Mouse (Mus musculus) midbrain, embryonic 14.5 days (tissue): ENCODE data around the gene Gm9747. TPM values are rescaled to one million over a fixed set of nuclear protein-coding genes. Genes with fewer than 3 reads are reported as not detected.

Experiments used
- ATAC-seq: fragments of 200-750 bp; cut with Nextera tagmentation; 2 replicates; pipeline ENCODE4 v1.8.0; 2017; ENCODE audit warnings: moderate number of reproducible peaks, moderate library complexity; ENCODE audit not compliant: low FRiP score, low TSS enrichment
- DNase-seq: peaks from one replicate; pipeline ENCODE4 v3.0.0-alpha.2; 2015
- H3K27ac ChIP-seq: fragments of 300-500 bp; sonication (generic); replicated peaks from 2 replicates; pipeline ENCODE4 v1.5.1; 2014; ENCODE audit warnings: mild to moderate bottlenecking, low read depth, low read length, moderate library complexity
- H3K27me3 ChIP-seq: fragments of 300-500 bp; sonication (generic); 2 replicates; pipeline ENCODE4 v1.6.1; 2014; ENCODE audit warnings: low read length, control low read depth, mixed read lengths; ENCODE audit not compliant: control insufficient read depth, insufficient read depth
- H3K36me3 ChIP-seq: fragments of 300-500 bp; sonication (generic); 2 replicates; pipeline ENCODE4 v1.6.1; 2014; ENCODE audit warnings: low read length, control low read depth; ENCODE audit not compliant: control insufficient read depth, insufficient read depth
- H3K4me1 ChIP-seq: fragments of 300-500 bp; sonication (generic); 2 replicates; pipeline ENCODE4 v1.6.1; 2014; ENCODE audit warnings: mild to moderate bottlenecking, antibody characterized with exemption, low read length, control low read depth; ENCODE audit not compliant: control insufficient read depth, insufficient read depth
- H3K4me2 ChIP-seq: fragments of 300-500 bp; sonication (generic); 2 replicates; pipeline ENCODE4 v1.6.1; 2014; ENCODE audit warnings: mild to moderate bottlenecking, low read length, moderate library complexity
- H3K4me3 ChIP-seq: fragments of 300-500 bp; sonication (generic); replicated peaks from 2 replicates; pipeline ENCODE4 v1.5.1; 2014; ENCODE audit warnings: low read depth, low read length
- H3K9ac ChIP-seq: fragments of 300-500 bp; sonication (generic); replicated peaks from 2 replicates; pipeline ENCODE4 v1.6.1; 2014; ENCODE audit warnings: mild to moderate bottlenecking, low read length, moderate library complexity
- H3K9me3 ChIP-seq: fragments of 300-500 bp; sonication (generic); 2 replicates; pipeline ENCODE4 v1.6.1; 2016; ENCODE audit warnings: low read length, control low read depth, mixed read lengths; ENCODE audit not compliant: control insufficient read depth
- WGBS: fragments of 180-500 bp; shearing (Covaris S2); extraction: QIAGEN DNeasy Blood & Tissue Kit; methylation state at CpG from one replicate; pipeline ENCODE4 v1.1.7; 2014; 5-methylcytosine and 5-hydroxymethylcytosine counted together
- polyA plus RNA-seq: library from polyadenylated mRNA; unstranded; fragments of >200 nt; fragmentation: Nextera tagmentation; extraction: Ambion mirVana; gene quantifications from 2 replicates; pipeline ENCODE4 v1.2.1, GENCODE M21; 2014

The Gm9747 gene
- polyA plus RNA-seq = 21.5 and 27.9 TPM in 2 replicates

GRCm38 (mm10) chr1:82232812-82233211 is at the start of gene Gm9747:
Gene Gm9747, plus strand, starts transcription at chr1:82233112.
- H3K4me1 ChIP-seq = no peaks in the 10 kb centered on the region
- H3K4me3 ChIP-seq = no peak within 1 kb of the TSS
- ATAC-seq (no peak), DNase-seq (no peak)
- 94% methylated on average over 3 of the region's 3 CpGs for WGBS
- no peak within 1 kb of the TSS for H3K9ac ChIP-seq
- no peaks in the 10 kb centered on the region for H3K9me3 ChIP-seq
- no peak within 1 kb of the TSS for H3K27ac ChIP-seq
- no peak within 1 kb of the TSS for H3K4me2 ChIP-seq
- H3K36me3 ChIP-seq = 0 out of 2 replicates have a peak, but pooled peaks cover 3% of the 10 kb centered on the region
- no peaks in the 10 kb centered on the region for H3K27me3 ChIP-seq

GRCm38 (mm10) chr1:82183913-82184442 is 48.9 kb upstream of the Gm9747 start:
- DNase-seq (no peak), ATAC-seq (no peak)
- Histone ChIP-seq H3K4me1 (no peaks in the 10 kb centered on the region), H3K9ac (no peak overlapping the region), H3K4me3 (no peak overlapping the region), H3K36me3 (no peaks in the 10 kb centered on the region), H3K9me3 (no peaks in the 10 kb centered on the region), H3K27ac (no peak overlapping the region), H3K27me3 (no peaks in the 10 kb centered on the region), H3K4me2 (no peak overlapping the region)
- 76% methylated on average over 8 of the region's 8 CpGs for WGBS

- Histone ChIP-seq H3K36me3 (no peaks in the 10 kb centered on the region), H3K4me2 (no peak overlapping the region), H3K27me3 (no peaks in the 10 kb centered on the region), H3K4me3 (no peak overlapping the region), H3K9ac (no peak overlapping the region), H3K9me3 (no peaks in the 10 kb centered on the region), H3K4me1 (no peaks in the 10 kb centered on the region), H3K27ac (no peak overlapping the region)
- ATAC-seq (no peak), DNase-seq (no peak)
- 86% methylated on average over 10 of the region's 10 CpGs for WGBS
Observed at GRCm38 (mm10) chr1:82188549-82189231, 44.2 kb upstream of the Gm9747 start.

GRCm38 (mm10) chr1:82189516-82189915 is 43.4 kb upstream of the Gm9747 start:
- ATAC-seq (no peak), DNase-seq (no peak)
- H3K9me3 ChIP-seq = no peaks in the 10 kb centered on the region
- no peak overlapping the region for H3K4me2 ChIP-seq
- no peak overlapping the region for H3K27ac ChIP-seq
- 67% methylated on average over 3 of the region's 3 CpGs for WGBS
- no peaks in the 10 kb centered on the region for H3K36me3 ChIP-seq
- H3K4me1 ChIP-seq = no peaks in the 10 kb centered on the region
- no peaks in the 10 kb centered on the region for H3K27me3 ChIP-seq
- no peak overlapping the region for H3K9ac ChIP-seq
- H3K4me3 ChIP-seq = no peak overlapping the region

GRCm38 (mm10) chr1:82191579-82191978 is 41.3 kb upstream of the Gm9747 start:
- Histone ChIP-seq H3K36me3 (no peaks in the 10 kb centered on the region), H3K27me3 (no peaks in the 10 kb centered on the region), H3K27ac (no peak overlapping the region), H3K4me2 (no peak overlapping the region), H3K9ac (no peak overlapping the region), H3K9me3 (no peaks in the 10 kb centered on the region), H3K4me3 (no peak overlapping the region), H3K4me1 (no peaks in the 10 kb centered on the region)
- DNase-seq = peak; percentile 17
- ATAC-seq = no peak
- 18% methylated on average over 3 of the region's 3 CpGs for WGBS

- WGBS = 36% methylated on average over 1 of the region's 1 CpGs
- Histone ChIP-seq H3K4me3 (no peak overlapping the region), H3K27ac (no peak overlapping the region), H3K4me2 (no peak overlapping the region), H3K36me3 (no peaks in the 10 kb centered on the region), H3K4me1 (no peaks in the 10 kb centered on the region; the same call in 1 of the 2 replicates), H3K9ac (no peak overlapping the region), H3K27me3 (no peaks in the 10 kb centered on the region), H3K9me3 (no peaks in the 10 kb centered on the region)
- DNase-seq (peak; percentile 7), ATAC-seq (no peak)
Observed at GRCm38 (mm10) chr1:82199918-82200317, 33.0 kb upstream of the Gm9747 start.

- H3K36me3 ChIP-seq = no peaks in the 10 kb centered on the region
- no peaks in the 10 kb centered on the region; the same call in 1 of the 2 replicates for H3K4me1 ChIP-seq
- no peak for DNase-seq
- no peaks in the 10 kb centered on the region for H3K9me3 ChIP-seq
- no peak overlapping the region for H3K4me2 ChIP-seq
- no peak for ATAC-seq
- no peak overlapping the region for H3K9ac ChIP-seq
- no peak overlapping the region for H3K27ac ChIP-seq
- no peaks in the 10 kb centered on the region for H3K27me3 ChIP-seq
- H3K4me3 ChIP-seq = no peak overlapping the region
- 88% methylated on average over 7 of the region's 7 CpGs for WGBS
Observed at GRCm38 (mm10) chr1:82200636-82201035, 32.3 kb upstream of the Gm9747 start.

- H3K4me2 ChIP-seq = no peak overlapping the region
- H3K9me3 ChIP-seq = no peaks in the 10 kb centered on the region
- DNase-seq (no peak), ATAC-seq (no peak)
- no peak overlapping the region for H3K4me3 ChIP-seq
- 91% methylated on average over 5 of the region's 5 CpGs for WGBS
- no peaks in the 10 kb centered on the region for H3K36me3 ChIP-seq
- H3K27me3 ChIP-seq = no peaks in the 10 kb centered on the region
- no peaks in the 10 kb centered on the region for H3K4me1 ChIP-seq
- H3K9ac ChIP-seq = no peak overlapping the region
- no peak overlapping the region for H3K27ac ChIP-seq
Observed at GRCm38 (mm10) chr1:82207511-82207910, 25.4 kb upstream of the Gm9747 start.
